Mouse (Mus musculus) frontal cortex, postnatal 36 days (tissue): ENCODE data around the gene Mafk.
A peak's percentile ranks its signal among the peaks of the same experiment; 100 is the strongest.

ENCODE experiments used
- DNase-seq, 2 experiments: peaks; one replicate each; pipeline ENCODE4 v3.0.0; 2022; ENCODE audit warnings: low spot score in 2 of 2

Mafk gene

DNA sequence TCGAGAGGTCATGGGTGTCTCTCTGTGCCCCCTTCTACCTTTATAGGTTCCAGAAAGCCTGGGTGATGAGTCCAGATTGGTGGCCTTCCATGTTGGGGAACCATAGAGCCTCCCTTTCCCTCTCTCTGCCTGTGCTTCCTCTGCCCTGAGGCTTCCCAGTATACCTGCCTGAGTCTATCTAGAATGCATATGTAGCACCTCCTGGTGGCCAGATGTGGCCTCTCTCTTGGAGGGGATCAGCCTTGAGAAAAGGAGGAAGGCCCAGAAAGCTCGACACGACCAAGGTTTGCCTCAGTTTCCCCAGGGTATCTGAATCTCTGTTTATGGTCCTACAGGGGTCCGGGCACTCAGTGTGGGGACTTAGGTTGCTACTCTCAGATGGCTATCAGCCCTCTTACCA is 27.5 kb downstream of the Mafk start:
- no peak for DNase-seq

DNA sequence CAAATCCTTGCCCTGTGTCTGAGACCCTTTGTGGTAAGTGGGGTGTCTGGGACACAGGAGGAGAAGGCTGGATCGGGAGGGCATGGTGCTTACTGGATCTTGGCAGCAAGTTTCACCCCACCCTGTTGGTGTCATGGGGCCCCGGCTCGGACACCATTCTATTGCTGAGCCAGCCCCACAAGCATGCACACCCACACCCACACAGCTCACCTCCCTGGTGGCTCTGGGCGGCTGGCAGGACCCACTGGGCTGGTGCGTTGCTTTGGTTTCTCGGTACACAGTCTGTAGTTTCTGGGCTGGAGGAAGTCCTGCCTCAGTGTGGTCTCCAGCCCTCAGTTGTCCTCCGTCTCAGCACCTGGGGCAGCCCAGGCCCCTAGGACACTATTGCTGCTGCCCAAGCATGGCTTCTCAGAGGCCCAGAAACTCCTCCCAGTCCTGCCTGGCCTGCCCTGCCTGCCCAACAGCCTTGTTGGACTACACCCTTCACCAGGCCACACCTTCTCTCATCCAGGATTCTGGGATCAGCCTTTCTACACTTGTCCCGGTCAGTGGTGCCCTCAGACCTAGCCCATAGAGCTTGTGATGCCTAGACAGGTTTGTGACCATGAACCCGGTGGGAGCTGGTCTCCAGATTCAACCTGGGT is 28.3 kb downstream of the Mafk start, which contains the start of gene Tmem184a:
TSS of gene Tmem184a (minus strand) at position 380 of the 644 bp plus-strand sequence.
- DNase-seq: no peak

DNA sequence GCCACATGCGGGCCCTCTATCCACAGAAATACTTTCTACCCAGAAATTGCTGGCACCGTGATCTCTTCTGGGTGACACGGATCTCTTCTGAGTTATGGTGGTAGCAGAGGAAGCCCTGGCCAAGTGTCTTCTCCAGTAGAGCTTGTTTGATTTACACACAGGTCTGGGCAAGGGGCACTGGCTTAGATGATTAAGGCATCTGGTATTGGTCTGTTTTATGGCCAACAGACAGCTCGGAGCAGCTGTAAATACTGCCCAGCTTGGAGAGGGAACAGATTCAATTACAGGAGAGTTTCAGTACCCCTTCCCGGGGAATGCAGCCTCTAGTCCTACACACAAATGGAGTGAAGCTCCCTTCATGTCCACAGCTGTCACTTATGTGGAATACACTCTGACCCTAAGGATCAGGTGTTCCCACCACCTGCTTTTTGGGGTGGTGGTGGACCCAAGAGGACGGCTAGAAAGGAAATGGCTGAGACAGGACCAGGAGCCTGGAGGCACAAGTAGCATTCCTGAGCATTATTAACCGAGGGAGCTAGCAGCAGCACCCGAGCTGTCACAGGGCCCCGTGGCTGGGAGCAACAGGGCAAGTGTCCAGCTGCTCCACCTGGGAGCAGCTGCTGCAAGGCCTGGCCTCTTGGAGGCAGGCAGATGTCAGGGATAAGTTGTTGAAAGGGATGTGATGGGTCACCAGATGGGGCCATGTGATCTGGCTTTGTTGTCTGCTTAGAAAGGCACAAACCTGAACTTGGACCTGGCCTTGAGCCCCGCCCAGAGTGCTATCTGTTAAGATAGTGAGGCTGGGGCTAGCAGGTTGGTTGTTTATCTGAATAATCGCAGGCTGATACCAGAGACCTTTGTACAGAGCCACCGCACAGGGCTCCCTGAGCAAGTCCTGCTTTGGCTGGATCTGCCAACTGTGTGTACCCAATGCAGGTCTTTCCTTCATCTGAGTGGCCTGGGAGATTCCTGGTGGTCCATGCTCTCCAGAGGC is 30.4 kb downstream of the Mafk start:
- no peak for DNase-seq

DNA sequence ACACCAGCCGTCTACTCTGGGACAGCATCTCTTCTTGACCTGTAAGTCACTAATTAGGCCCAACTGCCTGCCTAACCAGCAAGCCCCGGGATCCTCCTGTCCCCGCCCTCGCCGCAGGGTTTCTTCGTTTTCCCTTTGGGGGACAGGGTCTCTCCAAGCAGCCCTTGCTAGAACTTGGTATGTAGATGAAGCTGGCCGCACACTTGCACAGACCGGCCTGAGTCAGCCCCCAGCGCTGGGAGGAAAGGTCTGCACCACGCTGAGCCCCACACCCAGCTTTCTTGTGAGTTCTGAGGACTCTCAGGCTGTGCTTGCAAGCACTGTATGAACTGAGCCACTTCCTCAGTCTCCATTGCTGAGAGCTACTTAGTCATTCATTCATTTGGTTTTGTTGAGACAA is 33.2 kb downstream of the Mafk start:
- DNase-seq: no peak

DNA sequence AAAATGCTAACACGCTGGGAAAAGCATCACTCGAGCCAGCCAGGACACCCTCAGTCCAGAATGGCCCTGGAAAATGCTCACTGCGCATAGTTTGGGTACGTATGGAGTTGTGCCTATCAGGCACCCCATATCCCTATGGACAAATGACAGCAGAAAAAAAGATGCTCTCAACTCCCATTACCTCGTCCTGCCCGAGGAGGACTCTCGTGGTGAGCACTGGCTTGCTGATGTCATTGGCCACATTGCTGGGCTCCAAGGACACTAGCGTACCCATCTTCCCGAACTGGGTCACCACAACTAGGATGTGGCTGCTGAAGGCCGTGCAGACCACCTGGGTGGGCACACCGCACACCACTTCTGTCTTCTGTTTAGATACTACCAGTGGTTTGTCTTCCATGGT is 34.6 kb downstream of the Mafk start:
- DNase-seq: no peak

DNA sequence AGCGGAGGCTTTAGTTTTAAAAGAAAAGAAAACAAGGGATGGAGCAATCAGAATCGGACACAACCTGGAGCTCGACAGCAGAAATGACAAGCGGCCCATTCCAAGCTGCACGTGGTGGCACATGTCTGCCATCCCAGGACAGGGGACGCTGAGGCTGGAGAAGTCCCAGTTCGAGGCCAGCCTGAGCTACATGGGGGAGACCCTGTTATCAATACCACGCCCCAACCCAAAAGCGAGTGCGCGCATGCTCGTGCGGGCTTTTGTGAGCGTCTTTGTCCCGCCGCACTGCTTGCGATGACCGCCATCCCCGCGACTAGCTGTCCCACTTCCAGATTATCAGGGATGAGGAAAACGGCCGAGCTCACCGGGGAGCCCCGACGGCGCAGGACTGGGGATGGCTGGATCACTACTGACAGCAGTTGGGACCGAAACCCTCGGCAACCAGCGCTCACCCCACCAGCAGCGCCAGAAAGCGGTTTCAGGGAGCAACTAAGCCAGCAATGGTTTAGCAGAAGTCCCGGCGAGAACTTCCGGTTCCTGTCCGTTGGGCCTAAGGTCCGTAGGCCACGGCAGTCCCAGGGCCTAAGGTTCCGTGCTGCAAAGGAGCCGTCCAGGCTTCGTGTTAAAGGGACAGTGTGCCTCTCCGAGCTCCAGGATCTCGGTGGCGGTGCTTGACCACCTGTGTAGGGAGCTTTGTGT is 35.2 kb downstream of the Mafk start, which contains the start of the genes Gm26938 and Psmg3:
TSS of gene Gm26938 (minus strand) at position 51 of the 699 bp plus-strand sequence.
TSS of gene Psmg3 (minus strand) at position 529 of the 699 bp plus-strand sequence.
- DNase-seq: peak; percentile 91 to 93

DNA sequence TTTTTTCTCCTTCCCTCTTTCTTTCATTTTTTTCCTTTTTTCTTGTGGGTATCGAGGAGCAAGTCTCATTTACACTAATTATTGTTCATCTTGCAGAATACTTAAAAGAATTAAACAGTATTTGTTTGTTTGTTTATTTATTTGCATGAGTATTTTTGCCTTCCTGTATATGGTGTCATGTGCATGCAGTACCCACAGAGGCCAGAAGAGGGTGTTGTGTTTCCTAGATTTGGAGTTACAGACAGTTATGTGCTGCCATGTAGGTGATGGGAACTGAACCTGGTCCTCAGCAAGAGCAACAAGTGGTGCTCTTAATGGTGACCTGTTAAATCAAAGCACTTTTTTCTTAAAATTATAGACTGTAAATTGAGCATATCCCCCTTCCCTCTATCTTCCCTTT is 36.3 kb downstream of the Mafk start:
- no peak for DNase-seq

DNA sequence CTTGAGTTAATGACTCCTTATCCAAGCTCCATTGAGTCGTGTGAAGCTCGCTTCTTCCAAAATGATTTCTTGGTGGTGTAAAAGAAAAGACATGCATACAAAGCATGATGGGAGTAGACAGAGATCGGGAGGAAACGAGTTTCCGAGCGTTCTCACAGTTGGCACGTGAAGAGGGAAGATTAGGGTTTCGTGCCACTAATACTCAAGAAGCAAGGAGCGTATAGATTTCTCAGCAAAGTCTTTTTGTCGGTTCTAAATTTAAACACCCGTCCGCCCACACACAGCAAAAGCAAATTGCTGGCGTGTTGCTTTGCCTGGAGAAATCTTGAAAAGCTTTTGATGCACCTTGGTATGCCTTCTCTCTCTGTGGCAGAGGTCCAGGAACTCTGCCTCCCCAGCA is 38.1 kb downstream of the Mafk start:
- DNase-seq: peak; percentile 42 to 64

DNA sequence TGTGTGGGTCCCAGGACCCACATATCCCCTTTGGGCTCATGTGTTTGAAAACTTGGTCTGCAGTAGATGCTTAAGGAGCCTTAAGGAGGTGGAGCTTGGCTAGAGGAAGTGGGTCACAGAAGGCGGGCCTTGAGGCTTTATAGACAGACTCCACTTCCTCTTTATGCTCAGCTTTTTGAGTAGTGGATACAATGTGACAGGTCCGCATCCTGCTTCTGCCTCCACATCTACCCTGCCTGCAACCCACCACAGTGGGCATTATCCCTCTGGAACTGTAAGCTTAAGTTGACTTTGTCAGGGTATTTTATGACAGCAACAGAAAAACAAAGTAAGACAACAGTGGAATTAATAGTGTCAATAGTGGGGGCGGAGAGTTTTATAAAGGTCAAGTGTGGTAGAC is 39.4 kb downstream of the Mafk start:
- DNase-seq: no peak

DNA sequence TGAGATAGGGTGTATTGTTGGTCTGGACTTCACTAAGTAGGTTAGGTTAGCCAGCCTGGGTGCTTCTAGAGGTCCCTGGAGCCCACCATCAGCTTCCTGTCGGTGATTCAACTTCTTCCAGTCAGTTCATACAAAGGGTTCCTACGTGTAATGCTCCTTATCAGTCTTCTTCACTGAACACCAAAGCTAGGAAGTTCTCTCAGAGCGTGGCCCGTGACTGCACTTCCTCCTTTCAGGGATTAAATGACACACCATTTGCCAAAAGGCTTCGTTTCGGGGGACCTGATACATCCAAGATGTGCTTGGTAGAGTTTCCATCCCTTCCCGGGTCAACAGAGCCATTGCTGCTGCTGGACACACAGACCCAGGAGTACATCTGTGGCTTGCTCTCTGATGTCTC is 40.8 kb downstream of the Mafk start:
- no peak for DNase-seq

DNA sequence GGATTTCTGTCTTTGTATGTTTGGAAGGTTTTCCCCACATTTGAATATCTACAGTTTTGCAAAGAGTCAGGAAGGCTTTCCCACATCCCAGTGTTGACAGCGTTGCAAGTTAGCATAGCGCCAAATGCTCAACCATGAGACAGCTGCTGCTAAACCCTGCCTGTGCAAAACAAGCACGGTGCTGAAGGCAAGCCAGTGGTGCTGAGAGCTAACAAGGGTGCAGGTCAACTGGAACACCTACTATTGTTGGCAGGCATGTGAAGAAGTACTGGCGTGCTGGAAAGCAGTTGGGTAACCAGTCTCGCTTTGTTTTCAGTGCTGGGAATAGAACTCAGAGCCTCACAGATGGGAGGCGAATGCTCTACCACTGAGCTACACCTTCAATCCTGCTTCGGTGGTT is 44.4 kb downstream of the Mafk start:
- DNase-seq: peak in 1 of 2 experiments; percentile 31

DNA sequence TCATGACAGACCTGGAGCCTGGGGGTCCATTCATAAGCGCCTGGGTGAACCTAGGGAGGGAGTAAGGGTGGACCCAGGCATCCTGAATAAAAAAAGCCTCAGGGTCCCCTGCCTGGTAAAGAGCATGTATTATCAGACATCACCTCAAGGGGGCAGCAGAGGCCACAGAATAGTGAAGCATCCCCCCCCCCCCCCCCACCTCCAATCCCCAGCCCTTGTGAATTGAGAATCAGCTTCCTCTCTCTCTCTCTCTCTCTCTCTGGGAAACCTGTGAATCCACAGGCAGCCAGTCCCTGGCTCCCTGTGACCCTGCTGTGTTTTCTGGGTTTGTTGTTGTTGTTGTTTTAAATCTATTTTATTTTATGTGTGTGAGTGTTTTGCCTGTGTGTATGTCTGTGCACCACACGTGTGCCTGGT is 47.2 kb downstream of the Mafk start:
- DNase-seq: peak; percentile 41 to 45

DNA sequence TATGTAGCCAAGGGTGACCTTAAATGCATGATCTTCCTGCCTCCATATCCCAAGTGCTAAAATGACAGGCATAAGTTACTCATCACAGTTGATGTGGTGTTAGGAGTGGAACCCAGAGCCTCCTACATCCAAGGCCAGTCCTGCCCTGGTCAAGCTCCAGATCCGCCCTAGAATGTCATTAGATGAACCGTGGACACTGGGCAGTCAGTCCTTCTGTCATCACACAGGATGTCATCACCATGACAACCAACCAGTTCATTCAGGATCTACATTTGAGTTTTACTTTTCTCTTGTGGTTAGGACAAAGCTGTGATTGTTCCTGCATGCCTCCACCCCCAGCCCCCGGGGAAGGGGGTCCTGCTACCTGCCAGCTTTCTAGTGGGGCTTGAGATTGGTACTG is 47.8 kb downstream of the Mafk start:
- DNase-seq: no peak

DNA sequence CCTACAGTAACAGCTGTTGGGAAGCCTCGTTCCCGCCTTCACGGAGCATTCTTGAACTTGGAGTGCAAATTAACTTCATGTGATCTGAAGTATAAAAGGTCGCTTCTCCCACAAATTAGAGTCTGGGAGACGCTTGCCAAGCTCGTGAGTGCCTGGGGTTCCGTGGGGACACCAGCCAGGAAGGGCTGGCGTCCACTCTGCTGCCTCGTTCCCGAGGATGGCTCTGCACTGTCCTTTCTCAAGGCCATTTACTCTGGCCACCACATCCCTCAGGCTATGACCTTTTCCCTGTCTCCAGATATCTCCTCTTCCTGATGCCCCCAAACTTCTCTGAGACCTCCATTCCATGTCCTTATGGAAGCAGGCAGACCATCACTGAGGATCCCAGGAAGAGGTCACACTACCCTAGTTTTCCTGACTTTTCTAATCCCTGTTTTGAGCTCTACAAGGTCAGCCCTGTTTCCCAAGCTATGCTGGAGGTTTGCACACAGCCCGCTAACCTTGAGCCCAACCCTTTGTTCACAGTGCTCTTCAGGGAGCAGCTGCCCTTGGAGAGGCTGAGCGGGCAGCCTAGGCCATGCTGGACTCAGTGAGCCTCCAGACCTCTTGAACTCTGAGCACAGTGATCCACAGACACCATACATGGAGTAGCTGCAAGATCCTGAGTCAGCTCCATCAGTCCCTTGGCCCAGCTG is 58.5 kb downstream of the Mafk start:
- no peak for DNase-seq
